Mouse (Mus musculus) lung, embryonic 16.5 days (tissue): ENCODE measurements around the gene Olfr1329. TPM values are rescaled to one million over a fixed set of nuclear protein-coding genes. Genes with fewer than 3 reads are reported as not detected.

Experiments used
- polyA plus RNA-seq: library from polyadenylated mRNA; unstranded; fragments of >200 nt; fragmentation: Nextera tagmentation; extraction: Ambion mirVana; gene quantifications from 2 replicates; pipeline ENCODE4 v1.2.1, GENCODE M21; 2015

The Olfr1329 gene
- polyA plus RNA-seq, 1 experiment from 2014 or later = not detected

Other genes starting within 250 kb of the Olfr1329 start
- 0.50 and 0.59 TPM in 2 replicates for gene Olfr1342, start 224.7 kb downstream of the Olfr1329 start, polyA plus RNA-seq
- not detected in 2 replicates for gene Olfr1341, start 213.9 kb downstream of the Olfr1329 start, polyA plus RNA-seq
- gene Olfr1340, start 197.3 kb downstream of the Olfr1329 start, polyA plus RNA-seq = not detected in 2 replicates
- not detected in 2 replicates for gene Olfr1339, start 185.3 kb downstream of the Olfr1329 start, polyA plus RNA-seq
- gene Olfr1338, start 158.7 kb downstream of the Olfr1329 start, polyA plus RNA-seq = not detected in 2 replicates
- not detected in 2 replicates for gene Olfr1337, start 134.9 kb downstream of the Olfr1329 start, polyA plus RNA-seq
- gene Olfr1335, start 107.5 kb downstream of the Olfr1329 start, polyA plus RNA-seq = not detected in 2 replicates
- not detected in 2 replicates for gene Olfr1333, start 81.2 kb downstream of the Olfr1329 start, polyA plus RNA-seq
- not detected in 2 replicates for gene Olfr1331, start 52.8 kb downstream of the Olfr1329 start, polyA plus RNA-seq
- not detected in 2 replicates for gene Olfr1330, start 28.9 kb downstream of the Olfr1329 start, polyA plus RNA-seq
- not detected in 2 replicates for gene Olfr1328, start 21.1 kb upstream of the Olfr1329 start, polyA plus RNA-seq
- gene Lao1, start 44.1 kb upstream of the Olfr1329 start, polyA plus RNA-seq = not detected in 2 replicates
- 89.7 and 95.7 TPM in 2 replicates for gene Slc2a1, start 191.2 kb upstream of the Olfr1329 start, polyA plus RNA-seq